Mouse (Mus musculus) neural tube, embryonic 14.5 days (tissue): ENCODE results near the gene Thoc7. TPM values are rescaled to one million over a fixed set of nuclear protein-coding genes. Genes with fewer than 3 reads are reported as not detected.
A peak's percentile ranks its signal among the peaks of the same experiment; 100 is the strongest.

ENCODE experiments used
- ATAC-seq: fragments of 200-750 bp; cut with Nextera tagmentation; 2 replicates; pipeline ENCODE4 v1.8.0; 2017; ENCODE audit warnings: low read depth, mild to moderate bottlenecking, moderate TSS enrichment, moderate library complexity
- H3K27ac ChIP-seq: fragments of 300-500 bp; sonication (generic); 2 replicates; pipeline ENCODE4 v1.5.1; 2014; ENCODE audit warnings: low read depth, mild to moderate bottlenecking, control low read depth, low read length, moderate library complexity, mixed read lengths
- H3K27me3 ChIP-seq: fragments of 300-500 bp; sonication (generic); 2 replicates; pipeline ENCODE4 v1.6.1; 2014; ENCODE audit warnings: low read length; ENCODE audit not compliant: control insufficient read depth, insufficient read depth
- H3K36me3 ChIP-seq: fragments of 300-500 bp; sonication (generic); 2 replicates; pipeline ENCODE4 v1.6.1; 2014; ENCODE audit warnings: low read length, mixed read lengths; ENCODE audit not compliant: control insufficient read depth, insufficient read depth
- H3K4me1 ChIP-seq: fragments of 300-500 bp; sonication (generic); 2 replicates; pipeline ENCODE4 v1.6.1; 2014; ENCODE audit warnings: low read length; ENCODE audit not compliant: control insufficient read depth, insufficient read depth
- H3K4me2 ChIP-seq: fragments of 300-500 bp; sonication (generic); 2 replicates; pipeline ENCODE4 v1.6.1; 2014; ENCODE audit warnings: mild to moderate bottlenecking, low read depth, low read length, control low read depth
- H3K4me3 ChIP-seq: fragments of 300-500 bp; sonication (generic); 2 replicates; pipeline ENCODE4 v1.5.1; 2014; ENCODE audit warnings: low read depth, low read length, control low read depth, mixed read lengths
- H3K9ac ChIP-seq: fragments of 300-500 bp; sonication (generic); replicated peaks from 2 replicates; pipeline ENCODE4 v1.6.1; 2014; ENCODE audit warnings: low read depth, mild to moderate bottlenecking, control low read depth, low read length, mixed read lengths
- H3K9me3 ChIP-seq: fragments of 300-500 bp; sonication (generic); 2 replicates; pipeline ENCODE4 v1.6.1; 2016; ENCODE audit warnings: low read length; ENCODE audit not compliant: control insufficient read depth
- WGBS: fragments of 180-500 bp; shearing (Covaris S2); extraction: QIAGEN DNeasy Blood & Tissue Kit; methylation state at CpG from one replicate; pipeline ENCODE4 v1.1.7; 2014; 5-methylcytosine and 5-hydroxymethylcytosine counted together
- polyA plus RNA-seq: library from polyadenylated mRNA; unstranded; fragments of >200 nt; fragmentation: Nextera tagmentation; extraction: Ambion mirVana; gene quantifications from 2 replicates; pipeline ENCODE4 v1.2.1, GENCODE M21; 2014

Thoc7 gene
- 207 and 228 TPM in 2 replicates for polyA plus RNA-seq

- Histone ChIP-seq H3K27me3 (no peaks in the 10 kb centered on the region), H3K4me1 (peaks cover 17% of the 10 kb centered on the region; the same call in 1 of the 2 replicates), H3K27ac (peak within 1 kb of the TSS; percentile 89), H3K9ac (peak within 1 kb of the TSS; percentile 98), H3K9me3 (no peaks in the 10 kb centered on the region), H3K4me3 (peak within 1 kb of the TSS; percentile 96), H3K36me3 (no peaks in the 10 kb centered on the region), H3K4me2 (peak within 1 kb of the TSS; percentile 68)
- ATAC-seq, result peak; percentile 69
- 3% methylated on average over 39 of the region's 56 CpGs for WGBS
These were observed at the start of gene Thoc7, which contains the start of gene Atxn7 for GRCm38 (mm10) chr14:13961401-13962112. Gene Thoc7 (minus strand): TSS chr14:13961852. Gene Atxn7 (plus strand): TSS chr14:13961440.

GRCm38 (mm10) chr14:14009712-14010111, 48.1 kb upstream of the Thoc7 start:
- no peaks in the 10 kb centered on the region for H3K36me3 ChIP-seq
- ATAC-seq, result no peak
- no peak overlapping the region for H3K4me2 ChIP-seq
- no peak overlapping the region for H3K4me3 ChIP-seq
- H3K27ac ChIP-seq, result no peak overlapping the region
- no peak overlapping the region for H3K9ac ChIP-seq
- 87% methylated on average over 6 of the region's 6 CpGs for WGBS
- peaks cover 12% of the 10 kb centered on the region for H3K4me1 ChIP-seq
- H3K9me3 ChIP-seq, result no peaks in the 10 kb centered on the region
- H3K27me3 ChIP-seq, result no peaks in the 10 kb centered on the region

DNA sequence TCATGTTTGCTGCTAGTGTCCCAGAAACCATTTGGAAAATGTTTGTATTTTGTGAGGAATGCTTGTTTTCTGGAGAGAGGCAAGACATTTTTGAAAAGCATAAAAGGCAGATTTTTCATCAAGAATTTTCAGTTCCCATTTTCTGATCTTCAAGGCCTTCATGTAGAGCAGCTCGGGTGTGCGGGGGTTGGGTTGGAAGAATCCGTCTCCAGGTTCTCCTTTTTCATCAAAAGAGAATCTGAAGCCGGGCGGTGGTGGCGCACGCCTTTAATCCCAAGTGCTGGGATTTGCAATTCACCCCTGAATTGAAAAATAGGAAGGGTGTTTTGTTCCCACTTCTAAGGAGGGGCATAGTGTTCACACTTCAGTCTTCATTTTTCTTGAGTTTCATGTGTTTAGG, 41.1 kb upstream of the Thoc7 start:
- no peak overlapping the region for H3K4me3 ChIP-seq
- H3K27me3 ChIP-seq, result no peaks in the 10 kb centered on the region
- 97% methylated on average over 7 of the region's 7 CpGs for WGBS
- no peaks in the 10 kb centered on the region for H3K36me3 ChIP-seq
- no peak overlapping the region for H3K27ac ChIP-seq
- no peak for ATAC-seq
- H3K4me1 ChIP-seq, result no peaks in the 10 kb centered on the region
- no peak overlapping the region for H3K9ac ChIP-seq
- H3K4me2 ChIP-seq, result no peak overlapping the region
- no peaks in the 10 kb centered on the region for H3K9me3 ChIP-seq

- H3K4me3 ChIP-seq, result no peak overlapping the region
- WGBS, result 76% methylated on average over 9 of the region's 9 CpGs
- no peaks in the 10 kb centered on the region for H3K4me1 ChIP-seq
- no peaks in the 10 kb centered on the region for H3K27me3 ChIP-seq
- no peak overlapping the region for H3K9ac ChIP-seq
- H3K4me2 ChIP-seq, result no peak overlapping the region
- ATAC-seq, result no peak; the same call in 1 of the 2 replicates
- H3K27ac ChIP-seq, result no peak overlapping the region
- no peaks in the 10 kb centered on the region for H3K9me3 ChIP-seq
- H3K36me3 ChIP-seq, result no peaks in the 10 kb centered on the region
These were observed 33.8 kb upstream of the Thoc7 start for GRCm38 (mm10) chr14:13995206-13996097.

DNA sequence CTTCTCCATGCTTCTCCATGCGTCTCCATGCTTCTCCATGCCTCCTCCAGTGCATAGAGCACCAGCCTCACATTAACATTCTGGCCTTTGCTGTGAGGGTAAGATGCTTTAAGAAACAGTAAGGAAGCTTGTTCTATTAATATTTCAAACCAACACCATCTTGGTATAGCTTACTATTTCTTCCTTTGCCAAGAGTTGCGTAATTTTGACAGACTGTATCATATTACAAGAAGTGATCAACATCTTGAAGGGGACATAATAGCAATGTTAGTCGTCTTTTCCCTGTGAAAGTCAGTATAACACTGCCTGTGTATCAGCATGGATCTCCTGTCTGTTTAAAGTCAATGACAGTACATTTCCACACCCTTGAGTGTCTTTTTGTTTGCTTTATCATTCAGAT, 29.1 kb upstream of the Thoc7 start:
- ATAC-seq, result no peak
- H3K4me2 ChIP-seq, result no peak overlapping the region
- H3K27me3 ChIP-seq, result no peaks in the 10 kb centered on the region
- no peaks in the 10 kb centered on the region for H3K4me1 ChIP-seq
- no peaks in the 10 kb centered on the region for H3K36me3 ChIP-seq
- WGBS, result 90% methylated on average over 3 of the region's 3 CpGs
- H3K9ac ChIP-seq, result no peak overlapping the region
- H3K27ac ChIP-seq, result no peak overlapping the region
- no peaks in the 10 kb centered on the region for H3K9me3 ChIP-seq
- no peak overlapping the region for H3K4me3 ChIP-seq

- Histone ChIP-seq H3K9ac (no peak overlapping the region), H3K27me3 (no peaks in the 10 kb centered on the region), H3K27ac (no peak overlapping the region), H3K4me3 (no peak overlapping the region), H3K9me3 (no peaks in the 10 kb centered on the region), H3K4me2 (no peak overlapping the region), H3K4me1 (no peaks in the 10 kb centered on the region), H3K36me3 (no peaks in the 10 kb centered on the region)
- WGBS, result 81% methylated on average over 2 of the region's 2 CpGs
- no peak for ATAC-seq
These were observed 26.7 kb upstream of the Thoc7 start for GRCm38 (mm10) chr14:13988397-13988796.

DNA sequence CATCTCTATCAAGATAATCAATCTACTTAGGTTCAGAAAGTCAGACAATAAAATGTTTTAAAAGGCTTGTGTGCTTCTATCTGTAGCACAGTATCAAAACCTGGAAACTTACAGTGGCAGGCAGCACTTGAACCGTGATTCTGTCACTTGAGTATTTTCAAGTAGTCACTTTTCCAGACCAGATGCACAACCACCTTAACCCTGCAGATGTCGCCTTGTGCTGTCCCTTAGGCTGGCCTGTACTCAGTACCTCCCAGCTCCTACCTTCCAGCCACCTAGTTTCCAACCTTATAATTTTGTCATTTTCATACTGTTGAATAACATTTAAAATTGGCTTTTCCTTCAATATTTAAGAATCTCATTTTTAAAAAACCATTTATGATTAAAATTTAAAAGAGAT, 20.5 kb upstream of the Thoc7 start:
- Histone ChIP-seq H3K9me3 (no peaks in the 10 kb centered on the region), H3K27me3 (no peaks in the 10 kb centered on the region), H3K4me1 (no peaks in the 10 kb centered on the region), H3K36me3 (no peaks in the 10 kb centered on the region), H3K9ac (no peak overlapping the region), H3K4me2 (no peak overlapping the region), H3K27ac (no peak overlapping the region), H3K4me3 (no peak overlapping the region)
- ATAC-seq, result no peak
- WGBS, result 64% methylated on average over 2 of the region's 2 CpGs

- no peak overlapping the region for H3K4me2 ChIP-seq
- no peak overlapping the region for H3K4me3 ChIP-seq
- H3K4me1 ChIP-seq, result no peaks in the 10 kb centered on the region
- H3K36me3 ChIP-seq, result no peaks in the 10 kb centered on the region
- no peaks in the 10 kb centered on the region for H3K27me3 ChIP-seq
- no peak for ATAC-seq
- no peak overlapping the region for H3K9ac ChIP-seq
- WGBS, result 42% methylated on average over 2 of the region's 2 CpGs
- no peaks in the 10 kb centered on the region for H3K9me3 ChIP-seq
- no peak overlapping the region for H3K27ac ChIP-seq
These were observed 19.6 kb upstream of the Thoc7 start for GRCm38 (mm10) chr14:13981286-13981685.

- no peaks in the 10 kb centered on the region for H3K4me1 ChIP-seq
- H3K36me3 ChIP-seq, result no peaks in the 10 kb centered on the region
- H3K4me3 ChIP-seq, result no peak overlapping the region
- ATAC-seq, result no peak
- 79% methylated on average over 1 of the region's 1 CpGs for WGBS
- H3K27me3 ChIP-seq, result no peaks in the 10 kb centered on the region
- no peak overlapping the region for H3K27ac ChIP-seq
- no peaks in the 10 kb centered on the region for H3K9me3 ChIP-seq
- no peak overlapping the region for H3K9ac ChIP-seq
- H3K4me2 ChIP-seq, result no peak overlapping the region
These were observed 15.8 kb upstream of the Thoc7 start for GRCm38 (mm10) chr14:13977498-13977897.
